Mouse (Mus musculus): ENCODE results near the gene Vat1. TPM values are rescaled to one million over a fixed set of nuclear protein-coding genes. Genes with fewer than 3 reads are reported as not detected.
"Not testable (repeated sequence)": the region's sequence is repeated elsewhere in the genome, so short reads cannot be mapped to it uniquely, and the experiment has no call there.

The Vat1 gene
- 10 to 100 TPM; 28.0 to 28.2 TPM for total RNA-seq (2021)

- DNase-seq = peak; percentile 38
These were observed at the start of gene Vat1 for GRCm38 (mm10) chr11:101465869-101466551. Gene Vat1 (minus strand): TSS chr11:101466230.

- DNase-seq = no peak
These were observed 41.1 kb upstream of the Vat1 start for GRCm38 (mm10) chr11:101507090-101507489.

GRCm38 (mm10) chr11:101506269-101506780 is 40.3 kb upstream of the Vat1 start:
- peak in 1 of 2 experiments; percentile 11 for DNase-seq

- no peak for DNase-seq
These were observed 20.1 kb upstream of the Vat1 start for GRCm38 (mm10) chr11:101486126-101486525.

GRCm38 (mm10) chr11:101485509-101486028 is 19.5 kb upstream of the Vat1 start:
- no peak for DNase-seq

- no peak for DNase-seq
These were observed 18.8 kb upstream of the Vat1 start for GRCm38 (mm10) chr11:101484814-101485213.

GRCm38 (mm10) chr11:101484245-101484644 is 18.2 kb upstream of the Vat1 start:
- no peak for DNase-seq

- no peak for DNase-seq
These were observed 17.8 kb upstream of the Vat1 start for GRCm38 (mm10) chr11:101483804-101484203.

GRCm38 (mm10) chr11:101480912-101481311 is 14.9 kb upstream of the Vat1 start:
- no peak for DNase-seq

GRCm38 (mm10) chr11:101479171-101479635 is 13.2 kb upstream of the Vat1 start:
- DNase-seq = peak; percentile 34 to 39

- DNase-seq = no peak
These were observed 11.7 kb upstream of the Vat1 start for GRCm38 (mm10) chr11:101477552-101478211.

GRCm38 (mm10) chr11:101477194-101477551 is 11.1 kb upstream of the Vat1 start:
- no peak for DNase-seq

- DNase-seq = not testable (repeated sequence)
These were observed 10.3 kb upstream of the Vat1 start for GRCm38 (mm10) chr11:101476361-101476760.

GRCm38 (mm10) chr11:101474298-101474697 is 8.3 kb upstream of the Vat1 start:
- DNase-seq = no peak

- not testable (repeated sequence) for DNase-seq
These were observed 7.7 kb upstream of the Vat1 start for GRCm38 (mm10) chr11:101473686-101474085.

GRCm38 (mm10) chr11:101472336-101472735 is 6.3 kb upstream of the Vat1 start:
- DNase-seq = peak in 1 of 2 experiments; percentile 32

- DNase-seq = no peak
These were observed 5.9 kb upstream of the Vat1 start for GRCm38 (mm10) chr11:101471926-101472325.

GRCm38 (mm10) chr11:101470206-101470605 is 4.2 kb upstream of the Vat1 start:
- no peak for DNase-seq

- no peak for DNase-seq
These were observed 3.1 kb upstream of the Vat1 start for GRCm38 (mm10) chr11:101469155-101469554.

GRCm38 (mm10) chr11:101468731-101469130 is 2.7 kb upstream of the Vat1 start:
- DNase-seq = no peak

GRCm38 (mm10) chr11:101468263-101468688 is 2.2 kb upstream of the Vat1 start:
- DNase-seq = peak; percentile 31 to 32

- DNase-seq = peak; percentile 62 to 66
These were observed 1.6 kb upstream of the Vat1 start for GRCm38 (mm10) chr11:101467477-101468262.

- not testable (repeated sequence) for DNase-seq
These were observed 521 bp upstream of the Vat1 start for GRCm38 (mm10) chr11:101466552-101466950.

Data from layer of hippocampus, postnatal 36 days (tissue).